ENCODE assay signal across 8 mouse cellular contexts in genomic region chr12:32821504-32822011, GRCm38 (mm10). TPM values are rescaled to one million over a fixed set of nuclear protein-coding genes. Genes with fewer than 3 reads are reported as not detected.
DNase-seq lines count a peak whose midpoint lies in the region; ATAC-seq and TF ChIP-seq lines count a peak whose summit lies in the region.

No protein-coding gene starts in this region.

- TF ChIP-seq CTCF in lung, adult 2 months (IDR thresholded peaks at IDR 0.05; ENCODE audit: insufficient read depth, low read length), result no peak
- TF ChIP-seq CTCF in intestine, postnatal 0 days (IDR thresholded peaks at IDR 0.05; ENCODE audit: low read depth), result no peak

- no peaks in the 10 kb centered on the region for H3K27me3 ChIP-seq in embryonic facial prominence, embryonic 12.5 days
- H3K27me3 ChIP-seq in intestine, postnatal 0 days (replicated peaks; ENCODE audit: control insufficient read depth, insufficient read depth, low read length), result no peaks in the 10 kb centered on the region
- H3K27me3 ChIP-seq in neural tube, embryonic 14.5 days (ENCODE audit: control insufficient read depth, insufficient read depth, low read length), result no peaks in the 10 kb centered on the region

- H3K4me1 ChIP-seq in lung, adult 2 months (ENCODE audit: control insufficient read depth, insufficient read depth, low read length), result peaks cover 6% of the 10 kb centered on the region; the same call in 1 of the 2 replicates
- peaks cover 13% of the 10 kb centered on the region; the same call in 1 of the 2 replicates for H3K4me1 ChIP-seq in embryonic facial prominence, embryonic 12.5 days
- peaks cover 8% of the 10 kb centered on the region; the same call in 1 of the 2 replicates for H3K4me1 ChIP-seq in intestine, postnatal 0 days (replicated peaks; ENCODE audit: control insufficient read depth, insufficient read depth, low read length)
- no peaks in the 10 kb centered on the region; the same call in 1 of the 2 replicates for H3K4me1 ChIP-seq in neural tube, embryonic 14.5 days (ENCODE audit: control insufficient read depth, insufficient read depth, low read length)

- H3K9me3 ChIP-seq in embryonic facial prominence, embryonic 12.5 days, result no peaks in the 10 kb centered on the region
- no peaks in the 10 kb centered on the region for H3K9me3 ChIP-seq in intestine, postnatal 0 days (ENCODE audit: control insufficient read depth)
- no peaks in the 10 kb centered on the region for H3K9me3 ChIP-seq in neural tube, embryonic 14.5 days (ENCODE audit: control insufficient read depth, low read length)

- peak overlapping the region; percentile 55 for H3K4me3 ChIP-seq in lung, adult 2 months (replicated peaks; ENCODE audit: extremely low read depth, low read depth, low read length)
- H3K4me3 ChIP-seq in embryonic facial prominence, embryonic 12.5 days, result peak overlapping the region; percentile 76
- peak overlapping the region; percentile 99 for H3K4me3 ChIP-seq in intestine, postnatal 0 days (ENCODE audit: low read depth, low read length)
- peak overlapping the region; percentile 66 for H3K4me3 ChIP-seq in neural tube, embryonic 14.5 days (ENCODE audit: low read depth, low read length)

- no peak overlapping the region for H3K9ac ChIP-seq in embryonic facial prominence, embryonic 12.5 days
- peak overlapping the region; percentile 77; the same call in 1 of the 2 replicates for H3K9ac ChIP-seq in intestine, postnatal 0 days (ENCODE audit: low read depth, low read length)
- H3K9ac ChIP-seq in neural tube, embryonic 14.5 days (replicated peaks; ENCODE audit: low read depth, low read length), result no peak overlapping the region

- WGBS in lung, adult 2 months, result 40% methylated on average over 2 of the region's 2 CpGs
- WGBS in embryonic facial prominence, embryonic 12.5 days, result 45% methylated on average over 2 of the region's 2 CpGs
- 33% methylated on average over 2 of the region's 2 CpGs for whole genome bisulfite sequencing in intestine, postnatal 0 days
- 46% methylated on average over 2 of the region's 2 CpGs for WGBS in neural tube, embryonic 14.5 days

- no peak overlapping the region for H3K27ac ChIP-seq in embryonic facial prominence, embryonic 12.5 days
- H3K27ac ChIP-seq in intestine, postnatal 0 days (ENCODE audit: low read depth, low read length), result peak overlapping the region; percentile 96; the same call in 1 of the 2 replicates
- H3K27ac ChIP-seq in neural tube, embryonic 14.5 days (ENCODE audit: low read depth, low read length), result no peak overlapping the region

- no peak for TF ChIP-seq POLR2A in lung, adult 2 months (IDR thresholded peaks at IDR 0.05; ENCODE audit: borderline replicate concordance, extremely low read depth, low read depth, low read length)

- peak overlapping the region; percentile 68 for H3K4me2 ChIP-seq in embryonic facial prominence, embryonic 12.5 days (replicated peaks)
- H3K4me2 ChIP-seq in intestine, postnatal 0 days (replicated peaks; ENCODE audit: low read depth), result peak overlapping the region; percentile 74
- H3K4me2 ChIP-seq in neural tube, embryonic 14.5 days (ENCODE audit: low read depth, low read length), result peak overlapping the region; percentile 46

- no peak for DNase-seq in lung, adult 2 months
- no peak for DNase-seq in lung, postnatal 14 days
- no peak for DNase-seq in thymus, postnatal 0 days (ENCODE audit: low spot score)
- DNase-seq in urinary bladder, postnatal 4 days (ENCODE audit: low spot score in 2 of 2), result no peak
- no peak for DNase-seq in cerebellum, adult 18-20 months

- H3K36me3 ChIP-seq in embryonic facial prominence, embryonic 12.5 days, result no peaks in the 10 kb centered on the region
- H3K36me3 ChIP-seq in intestine, postnatal 0 days (ENCODE audit: control insufficient read depth, insufficient read depth), result peaks cover 18% of the 10 kb centered on the region
- no peaks in the 10 kb centered on the region; the same call in 1 of the 2 replicates for H3K36me3 ChIP-seq in neural tube, embryonic 14.5 days (ENCODE audit: control insufficient read depth, insufficient read depth, low read length)

- ATAC-seq in embryonic facial prominence, embryonic 12.5 days (ENCODE audit: insufficient number of reproducible peaks, insufficient read depth, low FRiP score, low TSS enrichment), result no peak
- ATAC-seq in intestine, postnatal 0 days, result no peak
- ATAC-seq in neural tube, embryonic 14.5 days (ENCODE audit: low read depth), result no peak

RNA-seq across cellular contexts. Expression of gene Nampt, which starts 2.2 kb away (rescaled TPM):
- polyA plus RNA-seq in lung, adult 2 months (2012; rRNA removed), result 11.4 and 22.2 TPM in 2 replicates
- polyA plus RNA-seq in embryonic facial prominence, embryonic 12.5 days (2016; fragmentation: Nextera tagmentation; extraction: Ambion mirVana), result 22.3 and 25.3 TPM in 2 replicates
- polyA plus RNA-seq in intestine, postnatal 0 days (2015; fragmentation: Nextera tagmentation; extraction: Ambion mirVana), result 16.2 and 17.3 TPM in 2 replicates
- polyA plus RNA-seq in neural tube, embryonic 14.5 days (2014; fragmentation: Nextera tagmentation; extraction: Ambion mirVana), result 32.9 and 40.2 TPM in 2 replicates
- polyA plus RNA-seq in thymus, postnatal 0 days (2015; fragmentation: Nextera tagmentation; extraction: Ambion mirVana), result 23.4 and 28.4 TPM in 2 replicates
